Mouse (Mus musculus): ENCODE measurements around the gene Nubpl. TPM values are rescaled to one million over a fixed set of nuclear protein-coding genes. Genes with fewer than 3 reads are reported as not detected.
A peak's percentile ranks its signal among the peaks of the same experiment; 100 is the strongest.
"Not testable (repeated sequence)": the region's sequence is repeated elsewhere in the genome, so short reads cannot be mapped to it uniquely, and the experiment has no call there.

The Nubpl gene
- polyA plus RNA-seq (2011; ENCODE audit: insufficient read depth, insufficient read length, low read depth, missing spikeins): 20.3 and 21.5 TPM in 2 replicates

- H3K27me3 ChIP-seq (ENCODE audit: control insufficient read depth, insufficient read depth, low read length, poor library complexity, severe bottlenecking): no peaks in the 10 kb centered on the region
- no peaks in the 10 kb centered on the region for H3K36me3 ChIP-seq (ENCODE audit: control insufficient read depth, insufficient read depth, low read length, poor library complexity, severe bottlenecking)
- no peak within 1 kb of the TSS for H3K27ac ChIP-seq (ENCODE audit: insufficient read depth, low read length)
- no peaks in the 10 kb centered on the region for H3K9me3 ChIP-seq (replicated peaks; ENCODE audit: control insufficient read depth, insufficient read depth, low read length, poor library complexity, severe bottlenecking)
- H3K4me3 ChIP-seq (ENCODE audit: low read depth, low read length): peak within 1 kb of the TSS; percentile 78
- peak within 1 kb of the TSS; percentile 76 for H3K9ac ChIP-seq (ENCODE audit: low read depth, poor library complexity, severe bottlenecking)
- no peaks in the 10 kb centered on the region for H3K4me1 ChIP-seq (ENCODE audit: control insufficient read depth, insufficient read depth, low read length)
- TF ChIP-seq POLR2A (IDR thresholded peaks at IDR 0.05; ENCODE audit: insufficient read depth, low read length) (peak; percentile 24), CTCF (IDR thresholded peaks at IDR 0.05; ENCODE audit: low read depth, low read length) (no peak)
These were observed at the start of gene Nubpl for GRCm38 (mm10) chr12:52097650-52098070. TSS of gene Nubpl (plus strand) at chr12:52097737.

GRCm38 (mm10) chr12:52049324-52049723 lies 48.2 kb upstream of the Nubpl start:
- H3K27me3 ChIP-seq (ENCODE audit: control insufficient read depth, insufficient read depth, low read length, poor library complexity, severe bottlenecking): no peaks in the 10 kb centered on the region
- no peak for TF ChIP-seq EP300 (IDR thresholded peaks at IDR 0.05; ENCODE audit: insufficient read depth, low read depth, low read length)
- no peak for TF ChIP-seq POLR2A (IDR thresholded peaks at IDR 0.05; ENCODE audit: insufficient read depth, low read length)
- TF ChIP-seq CTCF (IDR thresholded peaks at IDR 0.05; ENCODE audit: low read depth, low read length): no peak

DNA sequence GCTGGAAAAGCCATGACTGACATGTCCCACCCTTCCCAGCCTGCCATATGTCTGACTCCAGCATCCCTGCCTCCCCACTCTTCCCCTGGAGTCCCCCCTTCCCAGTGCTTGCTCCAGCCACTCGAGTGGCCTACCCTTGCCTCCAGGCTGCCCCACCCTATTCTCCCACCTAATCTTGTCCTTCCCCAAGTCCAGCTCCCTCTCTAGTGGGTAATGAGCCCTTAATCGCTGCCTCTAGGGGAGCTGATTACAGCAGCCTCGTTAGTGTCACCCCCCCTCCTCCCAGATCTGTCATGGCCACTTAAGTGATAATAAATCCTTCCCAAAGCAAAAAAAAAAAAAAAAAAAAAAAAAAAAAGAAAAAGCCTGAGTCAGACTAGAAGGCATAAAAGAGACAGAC lies 18.2 kb upstream of the Nubpl start:
- H3K36me3 ChIP-seq (ENCODE audit: control insufficient read depth, insufficient read depth, low read length, poor library complexity, severe bottlenecking); H3K4me1 ChIP-seq (ENCODE audit: control insufficient read depth, insufficient read depth, low read length); H3K27me3 ChIP-seq (ENCODE audit: control insufficient read depth, insufficient read depth, low read length, poor library complexity, severe bottlenecking); H3K9me3 ChIP-seq (replicated peaks; ENCODE audit: control insufficient read depth, insufficient read depth, low read length, poor library complexity, severe bottlenecking); H3K9ac ChIP-seq (ENCODE audit: low read depth, poor library complexity, severe bottlenecking); H3K4me3 ChIP-seq (ENCODE audit: low read depth, low read length); H3K27ac ChIP-seq (ENCODE audit: insufficient read depth, low read length): not testable (repeated sequence)

More at GRCm38 (mm10) chr12:52049324-52049723, 48.2 kb upstream of the Nubpl start:
- Histone ChIP-seq H3K27ac (ENCODE audit: insufficient read depth, low read length) (no peak overlapping the region), H3K4me3 (ENCODE audit: low read depth, low read length) (no peak overlapping the region), H3K9me3 (replicated peaks; ENCODE audit: control insufficient read depth, insufficient read depth, low read length, poor library complexity, severe bottlenecking) (no peaks in the 10 kb centered on the region), H3K4me1 (ENCODE audit: control insufficient read depth, insufficient read depth, low read length) (no peaks in the 10 kb centered on the region), H3K9ac (ENCODE audit: low read depth, poor library complexity, severe bottlenecking) (no peak overlapping the region), H3K36me3 (ENCODE audit: control insufficient read depth, insufficient read depth, low read length, poor library complexity, severe bottlenecking) (no peaks in the 10 kb centered on the region)

DNA sequence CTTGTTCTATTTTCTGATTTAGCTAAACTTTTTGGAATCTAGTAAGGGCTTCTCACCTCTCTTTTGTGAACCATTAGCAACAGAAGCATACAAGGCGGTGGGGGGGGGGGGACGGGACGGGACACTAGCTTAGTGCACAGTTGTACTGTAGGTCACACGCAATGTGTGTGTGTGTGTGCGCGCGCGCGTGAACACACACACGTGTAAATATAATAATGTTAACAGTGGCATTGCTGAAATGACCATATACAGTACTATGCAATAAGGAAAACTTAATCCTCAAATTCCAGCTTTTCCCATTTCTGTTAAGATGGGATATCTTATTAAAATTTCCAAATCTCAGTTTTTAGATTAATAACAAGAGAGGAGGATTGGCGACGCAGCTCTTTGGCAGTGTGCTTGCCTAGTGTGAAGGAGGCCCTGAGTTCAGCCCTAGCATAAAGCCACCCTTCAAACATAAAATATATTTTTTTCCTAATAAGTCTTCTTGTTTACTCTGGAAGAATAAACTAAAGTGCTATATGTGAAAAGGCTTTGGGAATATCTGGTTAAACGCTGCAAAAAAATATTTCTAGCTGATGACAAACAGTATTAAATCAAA lies 388 bp upstream of the Nubpl start:
- H3K27ac ChIP-seq (ENCODE audit: insufficient read depth, low read length): no peak overlapping the region

DNA sequence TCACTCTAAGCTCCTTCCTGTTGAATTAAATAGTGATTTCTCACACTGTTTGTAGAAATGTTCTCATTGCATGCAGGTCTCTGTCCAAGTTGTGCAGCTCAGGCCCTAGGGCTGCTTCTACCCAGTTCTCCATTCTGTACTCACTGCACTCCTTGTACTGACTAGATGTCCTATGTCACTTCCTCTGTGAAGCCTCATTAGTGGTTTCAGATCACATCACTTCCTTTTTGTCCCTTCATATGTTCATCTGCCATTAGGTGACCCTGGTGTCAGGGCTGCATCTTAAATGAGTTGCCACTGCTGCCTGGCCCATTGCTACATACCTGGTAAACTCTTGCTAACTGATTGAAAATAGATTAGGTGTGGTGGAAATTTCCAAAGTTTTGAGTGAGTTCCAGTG lies 22.7 kb downstream of the Nubpl start:
- Histone ChIP-seq H3K27ac (ENCODE audit: insufficient read depth, low read length) (no peak overlapping the region), H3K4me3 (ENCODE audit: low read depth, low read length) (no peak overlapping the region), H3K9me3 (replicated peaks; ENCODE audit: control insufficient read depth, insufficient read depth, low read length, poor library complexity, severe bottlenecking) (no peaks in the 10 kb centered on the region), H3K4me1 (ENCODE audit: control insufficient read depth, insufficient read depth, low read length) (no peaks in the 10 kb centered on the region), H3K9ac (ENCODE audit: low read depth, poor library complexity, severe bottlenecking) (no peak overlapping the region), H3K36me3 (ENCODE audit: control insufficient read depth, insufficient read depth, low read length, poor library complexity, severe bottlenecking) (no peaks in the 10 kb centered on the region), H3K27me3 (ENCODE audit: control insufficient read depth, insufficient read depth, low read length, poor library complexity, severe bottlenecking) (no peaks in the 10 kb centered on the region)
- no peak for TF ChIP-seq POLR2A (IDR thresholded peaks at IDR 0.05; ENCODE audit: insufficient read depth, low read length)
- TF ChIP-seq EP300 (IDR thresholded peaks at IDR 0.05; ENCODE audit: insufficient read depth, low read depth, low read length): no peak
- TF ChIP-seq CTCF (IDR thresholded peaks at IDR 0.05; ENCODE audit: low read depth, low read length): no peak

More for the DNA sequence above, 388 bp upstream of the Nubpl start:
- no peak for TF ChIP-seq POLR2A (IDR thresholded peaks at IDR 0.05; ENCODE audit: insufficient read depth, low read length)
- H3K9ac ChIP-seq (ENCODE audit: low read depth, poor library complexity, severe bottlenecking): peak overlapping the region; percentile 76
- no peaks in the 10 kb centered on the region for H3K27me3 ChIP-seq (ENCODE audit: control insufficient read depth, insufficient read depth, low read length, poor library complexity, severe bottlenecking)
- H3K4me1 ChIP-seq (ENCODE audit: control insufficient read depth, insufficient read depth, low read length): no peaks in the 10 kb centered on the region
- no peaks in the 10 kb centered on the region for H3K9me3 ChIP-seq (replicated peaks; ENCODE audit: control insufficient read depth, insufficient read depth, low read length, poor library complexity, severe bottlenecking)
- H3K4me3 ChIP-seq (ENCODE audit: low read depth, low read length): no peak overlapping the region; the same call in 1 of the 2 replicates
- H3K36me3 ChIP-seq (ENCODE audit: control insufficient read depth, insufficient read depth, low read length, poor library complexity, severe bottlenecking): no peaks in the 10 kb centered on the region

GRCm38 (mm10) chr12:52126407-52126806 lies 28.9 kb downstream of the Nubpl start:
- H3K4me1 ChIP-seq (ENCODE audit: control insufficient read depth, insufficient read depth, low read length): no peaks in the 10 kb centered on the region
- no peak overlapping the region for H3K9ac ChIP-seq (ENCODE audit: low read depth, poor library complexity, severe bottlenecking)
- no peak overlapping the region for H3K4me3 ChIP-seq (ENCODE audit: low read depth, low read length)
- no peaks in the 10 kb centered on the region for H3K27me3 ChIP-seq (ENCODE audit: control insufficient read depth, insufficient read depth, low read length, poor library complexity, severe bottlenecking)
- H3K36me3 ChIP-seq (ENCODE audit: control insufficient read depth, insufficient read depth, low read length, poor library complexity, severe bottlenecking): no peaks in the 10 kb centered on the region
- H3K9me3 ChIP-seq (replicated peaks; ENCODE audit: control insufficient read depth, insufficient read depth, low read length, poor library complexity, severe bottlenecking): no peaks in the 10 kb centered on the region
- no peak overlapping the region for H3K27ac ChIP-seq (ENCODE audit: insufficient read depth, low read length)
- TF ChIP-seq POLR2A (IDR thresholded peaks at IDR 0.05; ENCODE audit: insufficient read depth, low read length): no peak
- no peak for TF ChIP-seq EP300 (IDR thresholded peaks at IDR 0.05; ENCODE audit: insufficient read depth, low read depth, low read length)
- no peak for TF ChIP-seq CTCF (IDR thresholded peaks at IDR 0.05; ENCODE audit: low read depth, low read length)

Measured in ES-Bruce4 (cell line).